Mouse (Mus musculus) splenic B cell, adult 2 months (primary cell): ENCODE results near the gene Qpct.

Source experiments
- DNase-seq: peaks from one replicate; pipeline ENCODE4 v3.0.0-alpha.2; 2011; ENCODE audit warnings: low read depth, low spot score
- H3K27me3 ChIP-seq: 2 replicates; pipeline ENCODE4 v1.6.1; 2012; ENCODE audit warnings: mild to moderate bottlenecking, low read length, moderate library complexity, mixed read lengths; ENCODE audit not compliant: control insufficient read depth, poor library complexity, insufficient read depth, severe bottlenecking
- H3K36me3 ChIP-seq: 2 replicates; pipeline ENCODE4 v1.6.1; 2012; ENCODE audit warnings: mild to moderate bottlenecking, low read length, moderate library complexity, mixed read lengths; ENCODE audit not compliant: control insufficient read depth, poor library complexity, insufficient read depth, severe bottlenecking

The Qpct gene

DNA sequence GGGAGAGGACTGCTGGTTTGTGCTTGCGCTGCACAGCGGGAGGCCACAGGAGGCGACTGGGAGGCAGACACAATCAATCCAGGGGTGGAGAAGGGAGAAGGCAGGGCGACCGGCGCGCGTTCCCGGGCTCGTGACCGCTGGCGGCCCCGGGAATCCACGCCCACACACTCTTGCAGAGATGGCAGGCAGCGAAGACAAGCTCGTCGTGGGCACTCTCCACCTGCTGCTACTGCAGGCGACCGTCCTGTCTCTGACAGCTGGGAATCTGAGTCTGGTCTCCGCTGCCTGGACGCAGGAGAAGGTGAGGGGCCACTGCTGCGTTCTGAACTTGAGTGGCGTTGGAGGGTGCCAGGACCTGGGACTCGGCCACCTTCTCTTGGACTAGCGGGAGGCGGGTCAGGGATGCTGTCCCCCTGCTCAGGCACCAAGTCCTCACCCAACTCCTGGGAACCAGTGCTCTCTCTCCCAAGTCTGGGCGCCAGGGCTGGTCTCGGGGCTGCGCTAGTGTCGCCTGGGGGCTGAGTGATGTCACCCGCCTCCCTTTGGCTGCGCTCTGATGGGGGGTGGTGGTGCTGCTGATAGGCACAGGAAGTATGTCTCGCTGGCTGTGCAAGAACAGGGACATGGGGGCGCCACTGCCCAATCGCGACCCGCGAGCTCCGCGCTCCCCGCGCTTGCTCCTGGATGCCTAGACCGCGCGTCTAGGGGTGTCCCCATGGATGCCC lies 544 bp downstream of the Qpct start:
- H3K27me3 ChIP-seq: no peaks in the 10 kb centered on the region
- no peaks in the 10 kb centered on the region for H3K36me3 ChIP-seq
- peak; percentile 32 for DNase-seq

GRCm38 (mm10) chr17:79058271-79058670 lies 6.6 kb downstream of the Qpct start:
- DNase-seq: no peak
- no peaks in the 10 kb centered on the region for H3K36me3 ChIP-seq
- no peaks in the 10 kb centered on the region for H3K27me3 ChIP-seq

DNA sequence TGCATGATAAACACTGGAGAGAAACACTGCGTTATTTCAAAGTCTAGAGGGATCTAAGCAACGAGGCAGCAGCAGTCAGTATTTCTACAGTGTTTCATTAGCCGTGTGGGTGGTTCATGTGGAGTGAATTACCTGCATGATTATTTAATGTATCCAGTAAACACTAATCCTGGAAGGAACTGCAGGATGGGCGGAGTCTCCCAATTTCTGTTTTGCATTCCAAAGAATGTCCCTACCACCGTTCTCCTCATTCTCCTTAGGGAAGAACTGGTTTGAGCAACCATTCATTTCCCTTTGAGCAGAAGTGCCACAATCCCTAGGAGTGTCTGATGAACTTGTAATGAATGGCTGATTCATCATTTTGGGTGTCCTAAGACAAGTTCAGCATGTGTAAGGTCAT lies 8.5 kb downstream of the Qpct start:
- Histone ChIP-seq H3K36me3 (no peaks in the 10 kb centered on the region), H3K27me3 (no peaks in the 10 kb centered on the region)
- no peak for DNase-seq

- no peak for DNase-seq
- H3K36me3 ChIP-seq: no peaks in the 10 kb centered on the region
These were observed 12.5 kb downstream of the Qpct start for GRCm38 (mm10) chr17:79064250-79064649.

GRCm38 (mm10) chr17:79068581-79068980 lies 16.9 kb downstream of the Qpct start:
- Histone ChIP-seq H3K27me3 (no peaks in the 10 kb centered on the region), H3K36me3 (no peaks in the 10 kb centered on the region)
- no peak for DNase-seq

More at GRCm38 (mm10) chr17:79064250-79064649, 12.5 kb downstream of the Qpct start:
- no peaks in the 10 kb centered on the region for H3K27me3 ChIP-seq

DNA sequence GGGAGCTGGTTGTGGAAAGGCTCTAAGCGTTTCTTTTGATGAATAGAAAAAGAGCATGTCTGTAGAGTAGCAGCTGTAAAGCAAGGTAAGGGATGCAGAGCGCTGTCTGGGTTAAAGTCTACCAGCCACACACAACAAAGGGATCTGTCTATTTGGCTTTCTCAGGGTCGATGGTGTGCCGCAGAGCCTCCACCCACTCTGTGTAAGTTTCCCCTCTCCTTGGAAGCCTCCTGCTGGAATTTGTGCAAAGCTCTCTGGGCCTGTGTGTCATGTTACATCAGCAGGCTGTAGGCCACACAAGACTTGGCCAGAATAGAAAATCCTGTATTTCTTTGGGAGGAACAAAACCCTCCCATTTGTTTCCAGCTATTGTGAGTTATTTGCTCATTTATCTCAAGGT lies 17.3 kb downstream of the Qpct start:
- Histone ChIP-seq H3K36me3 (no peaks in the 10 kb centered on the region), H3K27me3 (no peaks in the 10 kb centered on the region)
- no peak for DNase-seq

DNA sequence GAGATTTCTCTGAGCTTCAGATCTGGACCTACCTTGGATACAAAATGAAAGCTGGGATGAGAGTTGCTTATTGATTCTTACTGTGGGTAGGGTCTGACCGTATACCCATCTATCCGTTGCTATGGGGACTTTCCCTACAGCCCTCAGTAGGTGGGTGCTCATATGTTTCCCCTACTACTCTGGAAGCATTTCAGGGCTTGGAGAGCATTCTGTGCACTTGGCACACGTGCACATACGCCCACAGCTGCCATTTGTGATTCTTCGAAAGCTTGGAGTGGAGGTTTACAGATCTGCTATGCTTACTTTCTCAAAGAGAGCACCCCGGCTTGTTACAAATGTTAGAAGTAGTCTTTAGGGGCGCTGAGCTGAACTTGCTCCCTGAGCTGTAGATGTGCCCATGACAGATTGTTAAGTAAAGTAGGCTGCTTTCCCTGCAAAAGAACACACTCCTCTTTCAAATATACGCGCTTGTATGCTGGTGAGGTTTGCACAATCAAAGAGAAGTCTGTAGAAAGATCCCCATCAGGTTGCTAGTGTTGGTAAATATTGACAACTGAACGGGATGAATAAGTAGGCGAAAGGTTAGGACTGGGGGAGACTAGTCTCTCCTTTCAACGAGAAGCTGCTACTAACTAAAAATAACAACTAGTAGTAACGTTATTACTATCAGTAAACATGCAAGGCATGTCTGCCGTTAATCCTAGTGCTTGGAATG lies 18.2 kb downstream of the Qpct start:
- no peak for DNase-seq

DNA sequence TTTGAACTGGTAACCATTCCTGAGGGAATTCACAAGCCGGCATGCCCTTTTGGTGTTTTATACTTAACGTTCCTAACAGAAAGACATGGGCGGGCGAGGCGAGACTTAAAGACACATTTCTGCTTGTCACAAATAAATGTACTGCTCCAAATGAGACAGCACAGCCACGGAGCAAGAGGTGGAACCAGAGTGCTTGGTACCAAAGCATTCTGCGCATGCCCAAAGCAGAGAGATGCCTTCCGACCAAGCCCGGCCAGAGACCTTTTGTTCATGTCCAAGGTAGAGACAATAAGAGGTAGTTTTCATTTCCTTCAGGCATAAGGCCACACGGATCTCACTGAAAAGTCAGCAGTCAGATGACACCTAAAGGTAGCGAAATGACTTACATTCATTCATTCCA lies 20.2 kb downstream of the Qpct start:
- no peaks in the 10 kb centered on the region for H3K27me3 ChIP-seq
- H3K36me3 ChIP-seq: no peaks in the 10 kb centered on the region
- DNase-seq: no peak

More for the DNA sequence above, 18.2 kb downstream of the Qpct start:
- Histone ChIP-seq H3K27me3 (no peaks in the 10 kb centered on the region), H3K36me3 (no peaks in the 10 kb centered on the region)

DNA sequence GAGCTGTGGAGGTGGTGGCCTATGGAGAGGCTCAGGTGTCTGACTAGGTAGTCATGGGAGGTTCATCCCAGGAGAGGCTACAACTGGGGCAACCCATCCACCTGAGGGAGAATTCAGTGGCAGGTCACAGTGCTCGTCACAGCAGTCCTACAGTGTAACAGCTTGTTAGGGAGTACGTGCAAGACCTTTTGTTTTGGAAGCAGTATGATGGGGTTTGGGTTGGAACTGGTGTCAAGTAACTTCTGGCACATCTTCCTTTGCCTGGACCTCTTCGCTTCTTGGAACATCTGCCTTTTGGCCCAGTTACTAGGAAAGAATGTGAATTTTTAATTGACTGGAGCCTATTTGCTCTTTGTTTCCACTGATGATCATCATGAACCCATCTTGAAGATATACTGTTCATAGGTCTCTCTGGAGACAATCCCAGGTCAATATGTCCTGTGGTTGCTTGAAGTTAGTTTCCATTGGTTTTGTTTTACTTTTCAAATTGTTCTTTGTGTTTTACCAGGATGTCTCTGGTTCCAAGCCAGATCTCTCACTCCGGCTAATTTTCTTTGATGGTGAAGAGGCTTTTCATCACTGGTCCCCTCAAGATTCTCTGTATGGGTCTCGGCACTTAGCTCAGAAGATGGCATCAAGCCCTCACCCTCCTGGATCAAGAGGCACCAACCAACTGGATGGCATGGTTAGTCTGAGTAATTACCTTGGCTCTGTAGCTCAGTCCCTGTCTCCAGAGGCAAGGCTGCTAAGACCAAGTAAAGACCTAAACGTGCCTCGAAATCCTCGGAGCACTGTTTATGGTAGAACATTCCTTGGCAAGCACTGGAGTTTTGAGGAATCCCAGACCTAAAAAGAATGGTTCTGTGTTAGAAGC lies 25.5 kb downstream of the Qpct start:
- no peaks in the 10 kb centered on the region for H3K36me3 ChIP-seq
- DNase-seq: no peak

DNA sequence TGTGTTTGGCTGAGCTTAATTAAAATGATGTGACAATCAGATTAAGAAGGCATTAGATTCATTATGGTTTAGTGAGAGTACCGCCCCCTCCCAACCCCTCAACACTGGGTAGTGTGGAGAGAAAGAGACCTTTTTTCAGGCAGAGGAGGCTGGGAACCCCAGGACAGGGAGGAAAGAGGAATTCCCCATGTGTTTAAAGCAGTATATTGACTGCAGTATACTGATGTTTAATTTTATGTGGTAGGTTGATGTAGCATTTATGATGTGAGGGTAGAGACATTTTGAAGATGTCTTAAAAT lies 26.1 kb downstream of the Qpct start:
- no peaks in the 10 kb centered on the region for H3K36me3 ChIP-seq

More for the DNA sequence above, 25.5 kb downstream of the Qpct start:
- no peaks in the 10 kb centered on the region for H3K27me3 ChIP-seq

DNA sequence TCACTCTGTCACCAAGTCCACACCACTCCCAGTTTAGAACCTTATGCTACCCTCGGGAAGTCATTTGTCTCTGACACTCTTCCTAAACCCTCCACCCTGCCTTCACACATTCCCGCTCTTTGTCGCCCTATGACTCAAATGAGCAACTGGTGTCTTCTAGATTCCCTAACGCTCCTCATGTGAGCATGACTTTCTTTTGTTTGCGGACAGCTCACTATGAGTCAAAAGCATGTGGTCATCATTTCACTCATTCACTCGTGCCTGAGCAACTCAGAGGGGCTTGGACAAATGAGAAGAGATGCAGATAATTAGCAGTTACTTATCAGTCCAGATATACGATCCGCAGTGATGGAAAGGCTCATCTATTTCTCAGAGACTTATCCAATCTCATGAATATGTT lies 26.5 kb downstream of the Qpct start:
- no peaks in the 10 kb centered on the region for H3K36me3 ChIP-seq
- no peaks in the 10 kb centered on the region for H3K27me3 ChIP-seq
- no peak for DNase-seq

More for the DNA sequence above, 26.1 kb downstream of the Qpct start:
- no peak for DNase-seq
- H3K27me3 ChIP-seq: no peaks in the 10 kb centered on the region

DNA sequence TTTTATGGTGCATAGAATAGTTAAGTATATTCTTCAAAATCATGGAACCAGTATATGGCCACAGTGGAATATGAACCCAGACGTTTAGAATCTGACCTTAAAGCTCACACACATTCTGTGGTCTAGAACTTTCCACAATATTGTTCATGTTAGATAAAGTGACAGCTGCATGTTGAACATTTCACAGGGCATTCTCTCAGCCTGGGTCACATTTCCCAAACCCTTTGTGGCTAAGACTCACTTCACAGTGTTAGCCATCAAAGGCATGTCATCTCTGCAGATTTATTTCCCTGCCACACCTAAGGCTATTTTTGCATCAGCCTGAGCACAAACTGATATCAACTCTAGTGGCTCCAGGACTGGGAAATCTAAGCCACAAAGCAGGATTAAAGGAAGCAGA lies 40.0 kb downstream of the Qpct start:
- no peaks in the 10 kb centered on the region for H3K36me3 ChIP-seq
- no peak for DNase-seq

GRCm38 (mm10) chr17:79093286-79093975 lies 41.7 kb downstream of the Qpct start:
- H3K36me3 ChIP-seq: no peaks in the 10 kb centered on the region
- H3K27me3 ChIP-seq: no peaks in the 10 kb centered on the region
- DNase-seq: no peak

More for the DNA sequence above, 40.0 kb downstream of the Qpct start:
- H3K27me3 ChIP-seq: no peaks in the 10 kb centered on the region

GRCm38 (mm10) chr17:79095624-79096023 lies 43.9 kb downstream of the Qpct start:
- Histone ChIP-seq H3K27me3 (no peaks in the 10 kb centered on the region), H3K36me3 (no peaks in the 10 kb centered on the region)
- DNase-seq: peak; percentile 43
